Comparison of ENCODE assay signal across 27 mouse cellular contexts in genomic region chr5:29290110-29290509, GRCm38 (mm10).
DNase-seq lines count a peak whose midpoint lies in the region; ATAC-seq and TF ChIP-seq lines count a peak whose summit lies in the region.
"Had no signal": no experiment of that assay in that cellular context is flagged by ENCODE, and none has a peak within 500 bp of the region (broad histone marks: within the 10 kb centered on the region; RNA-seq: fewer than 3 reads in every experiment).

No protein-coding gene starts in this region.

- no peaks in the 10 kb centered on the region for H3K36me3 ChIP-seq in embryonic facial prominence, embryonic 10.5 days (replicated peaks)
- H3K36me3 ChIP-seq: embryonic facial prominence, embryonic 13.5 days; forebrain, embryonic 12.5 days; forebrain, embryonic 15.5 days; heart, embryonic 10.5 days; heart, embryonic 13.5 days had no signal

- peak; percentile 10 for DNase-seq in 416B (ENCODE audit: low read depth)
- DNase-seq in lung, postnatal 25 days (ENCODE audit: low spot score) = no peak
- DNase-seq in embryonic facial prominence, embryonic 10.5 days (ENCODE audit: low spot score) = no peak
- DNase-seq: adrenal gland, postnatal 10 days; adrenal gland, postnatal 36 days; cerebellum, adult 18-20 months; cerebellum, adult 9-10 months; cerebellum, postnatal 25 days; gastrocnemius, postnatal 25 days; heart, adult 2 months; heart, postnatal 14 days; heart, postnatal 4 days had no signal

- WGBS in bone marrow, adult 2 months = 51% methylated on average over 3 of the region's 3 CpGs
- WGBS in embryonic facial prominence, embryonic 10.5 days = 92% methylated on average over 3 of the region's 3 CpGs

- H3K4me1 ChIP-seq in bone marrow, adult 2 months (ENCODE audit: control insufficient read depth, insufficient read depth, low read length) = peaks cover 1% of the 10 kb centered on the region; the same call in 1 of the 2 replicates
- no peaks in the 10 kb centered on the region for H3K4me1 ChIP-seq in embryonic facial prominence, embryonic 10.5 days
- H3K4me1 ChIP-seq: embryonic facial prominence, embryonic 13.5 days; forebrain, embryonic 12.5 days; forebrain, embryonic 15.5 days; heart, embryonic 10.5 days; heart, embryonic 13.5 days had no signal

- TF ChIP-seq CTCF in bone marrow, adult 2 months (IDR thresholded peaks at IDR 0.05; ENCODE audit: control insufficient read depth, insufficient read depth, low read length) = no peak

- ATAC-seq in granulocyte monocyte progenitor cell, adult 5-6 weeks (replicated peaks; ENCODE audit: poor library complexity, severe bottlenecking) = peak; percentile 82
- peak; percentile 61 for ATAC-seq in megakaryocyte progenitor cell, adult 5-6 weeks (replicated peaks; ENCODE audit: poor library complexity)
- ATAC-seq in CD4-positive, CD25-positive, alpha-beta regulatory T cell, adult 4 months = no peak
- ATAC-seq: forebrain, embryonic 15.5 days; hindbrain, postnatal 0 days; inflammation-experienced regulatory T-cells, adult 6 months; Patski had no signal

- H3K9me3 ChIP-seq in embryonic facial prominence, embryonic 10.5 days = no peaks in the 10 kb centered on the region
- H3K9me3 ChIP-seq: embryonic facial prominence, embryonic 13.5 days; forebrain, embryonic 12.5 days; forebrain, embryonic 15.5 days; G1E; heart, embryonic 10.5 days; heart, embryonic 13.5 days had no signal

- H3K27ac ChIP-seq in bone marrow, adult 2 months (ENCODE audit: control insufficient read depth, insufficient read depth, low read depth, low read length, poor library complexity) = peak overlapping the region; percentile 80
- H3K27ac ChIP-seq in embryonic facial prominence, embryonic 10.5 days (replicated peaks) = no peak overlapping the region
- H3K27ac ChIP-seq: embryonic facial prominence, embryonic 13.5 days; forebrain, embryonic 12.5 days; forebrain, embryonic 15.5 days; heart, adult 2 months; heart, embryonic 10.5 days; heart, embryonic 13.5 days; hindbrain, embryonic 14.5 days; hindbrain, postnatal 0 days had no signal

- no peak for TF ChIP-seq POLR2A in bone marrow, adult 2 months (IDR thresholded peaks at IDR 0.05; ENCODE audit: borderline replicate concordance, control insufficient read depth, low read depth, low read length)

- H3K4me3 ChIP-seq in bone marrow, adult 2 months (replicated peaks; ENCODE audit: control insufficient read depth, low read depth, low read length) = peak overlapping the region; percentile 31
- H3K4me3 ChIP-seq in embryonic facial prominence, embryonic 10.5 days = no peak overlapping the region
- H3K4me3 ChIP-seq: embryonic facial prominence, embryonic 13.5 days; erythroblast, embryonic 14.5 days; forebrain, embryonic 12.5 days; forebrain, embryonic 15.5 days; heart, adult 2 months; heart, embryonic 10.5 days; heart, embryonic 13.5 days had no signal

- H3K27me3 ChIP-seq in embryonic facial prominence, embryonic 10.5 days (replicated peaks; ENCODE audit: low read depth, poor library complexity, severe bottlenecking) = no peaks in the 10 kb centered on the region
- H3K27me3 ChIP-seq: embryonic facial prominence, embryonic 13.5 days; forebrain, embryonic 12.5 days; forebrain, embryonic 15.5 days; heart, embryonic 13.5 days; Patski had no signal
